Mouse (Mus musculus) adrenal gland, postnatal 4 days (tissue): ENCODE results near the gene Sec24c. TPM values are rescaled to one million over a fixed set of nuclear protein-coding genes. Genes with fewer than 3 reads are reported as not detected.

Experiments
- DNase-seq, 2 experiments: peaks; one replicate each; pipeline ENCODE4 v3.0.0; 2021 to 2022; ENCODE audit warnings: low spot score in 2 of 2, mixed read lengths in 2 of 2
- microRNA-seq: library from miRNA; unstranded; fragments of <30 nt; microRNA quantifications from one replicate; pipeline ENCODE4 v1.2.0, GENCODE M21; 2021
- total RNA-seq, 2 experiments: library from RNA; stranded (reverse); gene quantifications; 2 replicates each; pipeline ENCODE4 v1.2.3; 2021

The Sec24c gene
- total RNA-seq, 2 experiments from 2014 or later = 137 to 140 TPM

- DNase-seq = no peak
Observed at GRCm38 (mm10) chr14:20733041-20733951, 59.2 kb downstream of the Sec24c start.

GRCm38 (mm10) chr14:20733952-20734774 lies 60.1 kb downstream of the Sec24c start, which contains the start of gene Ndst2:
Gene Ndst2 (minus strand): TSS chr14:20734562.
- peak; percentile 60 to 78 for DNase-seq

DNA sequence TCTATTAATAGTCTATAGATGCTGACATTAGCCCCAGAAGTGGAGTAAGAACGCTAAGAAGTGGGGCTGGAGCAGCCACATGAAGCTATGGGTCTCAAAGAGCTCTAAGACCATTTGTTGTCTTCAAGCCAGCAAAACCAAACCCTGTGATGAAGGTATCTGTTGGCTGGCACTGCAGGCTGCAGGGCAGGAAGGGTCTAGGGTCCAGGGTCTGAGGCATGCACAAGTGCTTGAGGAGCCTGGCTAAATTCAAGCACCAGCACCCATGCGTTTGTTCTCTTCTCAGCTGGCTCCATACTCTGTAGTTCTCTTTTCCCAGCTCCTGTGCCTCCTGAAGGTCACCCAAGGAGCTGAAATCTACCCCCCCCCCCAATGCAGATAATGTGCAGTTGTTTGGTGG lies 60.9 kb downstream of the Sec24c start:
- DNase-seq = no peak

DNA sequence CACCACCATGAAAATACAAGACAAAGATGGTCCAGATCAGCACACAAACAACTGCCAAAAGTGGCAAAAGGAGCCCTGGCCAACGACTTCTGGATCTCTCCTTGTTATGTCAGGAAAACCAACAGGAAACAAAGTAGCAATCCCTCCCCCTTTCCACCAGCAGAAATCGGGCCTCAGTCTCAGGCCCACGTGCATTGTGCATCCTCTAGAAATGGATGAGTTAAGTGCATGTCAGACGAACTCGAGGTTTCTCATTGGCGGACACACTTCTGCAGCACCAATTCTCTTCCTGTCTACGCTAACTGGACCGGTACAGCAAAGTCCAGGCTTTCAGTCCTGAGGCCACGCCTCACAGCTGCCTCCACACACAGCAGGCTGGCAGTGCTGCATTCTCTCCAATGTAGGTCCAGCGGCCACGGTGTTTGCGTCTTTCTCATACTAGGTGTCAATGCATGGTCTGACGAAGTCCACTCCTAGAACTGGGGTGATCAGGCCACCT lies 61.8 kb downstream of the Sec24c start:
- no peak for DNase-seq

GRCm38 (mm10) chr14:20737306-20737705 lies 63.2 kb downstream of the Sec24c start:
- no peak for DNase-seq

GRCm38 (mm10) chr14:20738511-20738910 lies 64.4 kb downstream of the Sec24c start:
- no peak for DNase-seq

GRCm38 (mm10) chr14:20741301-20741700 lies 67.2 kb downstream of the Sec24c start:
- no peak for DNase-seq

- DNase-seq = no peak
Observed at GRCm38 (mm10) chr14:20743614-20744013, 69.5 kb downstream of the Sec24c start.

Small RNA genes within 50 kb of the gene (microRNA-seq; reads per million reads assigned to microRNA genes)
- 0.79 reads per million for gene Mir6946

Other genes with a start within 250 kb of the Sec24c start
- gene Cfap70, start 222.1 kb upstream of the Sec24c start, total RNA-seq = 1 to 10 TPM; 1.7 to 5.2 TPM
- 10 to 100 TPM; 81.0 to 81.8 TPM for gene Anxa7, start 194.2 kb upstream of the Sec24c start, total RNA-seq
- gene Mss51, start 177.4 kb upstream of the Sec24c start, total RNA-seq = 1 to 10 TPM; 2.2 to 2.6 TPM
- 10 to 100 TPM; 87.7 to 95.3 TPM for gene Ppp3cb, start 127.7 kb upstream of the Sec24c start, total RNA-seq
- gene Usp54, start 33.2 kb upstream of the Sec24c start, total RNA-seq = 10 to 100 TPM; 20.0 to 20.4 TPM
- gene Myoz1, start 17.8 kb upstream of the Sec24c start, total RNA-seq = 10 to 100 TPM; 11.0 to 25.8 TPM
- gene Synpo2l, start 6.0 kb upstream of the Sec24c start, total RNA-seq = 10 to 100 TPM in 1 of 2 experiments, 1 to 10 TPM in 1; 3.6 to 11.8 TPM
- gene Fut11, start 20.7 kb downstream of the Sec24c start, total RNA-seq = 10 to 100 TPM; 25.9 to 26.1 TPM
- gene Chchd1, start 28.7 kb downstream of the Sec24c start, total RNA-seq = 10 to 100 TPM; 76.1 to 88.5 TPM
- gene Zswim8, start 33.2 kb downstream of the Sec24c start, total RNA-seq = 100 to 1,000 TPM; 136 to 151 TPM
- 10 to 100 TPM; 46.4 to 49.0 TPM for gene Ndst2, start 60.3 kb downstream of the Sec24c start, total RNA-seq
- gene Camk2g, start 119.8 kb downstream of the Sec24c start, total RNA-seq = 10 to 100 TPM; 77.3 to 87.2 TPM
- 10 to 100 TPM; 19.8 to 36.6 TPM for gene Plau, start 162.4 kb downstream of the Sec24c start, total RNA-seq